Mouse (Mus musculus): ENCODE data around the gene Rgl1.

DNA sequence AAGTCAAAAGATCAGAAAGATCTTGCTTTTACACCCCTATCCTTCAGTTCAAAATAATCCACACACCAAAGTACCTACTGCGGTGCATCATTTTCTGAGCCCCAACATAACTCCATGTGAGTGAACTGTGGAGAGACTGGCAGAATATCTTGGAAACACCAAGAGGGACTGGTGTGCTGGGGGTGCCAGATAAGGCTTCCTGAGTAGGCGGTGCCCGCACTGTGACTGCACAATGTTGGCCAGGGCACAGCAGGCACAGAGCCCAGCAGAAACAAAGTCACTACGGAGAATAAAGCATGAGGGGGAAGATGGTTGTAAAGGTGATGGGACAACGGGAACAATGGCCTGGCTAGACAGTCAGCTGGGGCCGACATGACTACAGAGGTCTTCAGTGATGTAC, 173.5 kb downstream of the Rgl1 start:
- TF ChIP-seq POLR2A (IDR thresholded peaks at IDR 0.05; ENCODE audit: extremely low read depth, insufficient read depth, low read length) = no peak
- TF ChIP-seq CTCF (IDR thresholded peaks at IDR 0.05; ENCODE audit: low read depth, low read length) = no peak

Data from liver, adult 2 months (tissue).